Mouse (Mus musculus) liver, adult 2 months (tissue): ENCODE results near the gene Mmp17.

Source experiments
- CTCF ChIP-seq: fragments of 200-500 bp; IDR thresholded peaks from 2 replicates; pipeline ENCODE4 v1.5.1; 2011; ENCODE audit warnings: low read depth, low read length, control low read depth
- POLR2A ChIP-seq: fragments of 200-500 bp; IDR thresholded peaks from 2 replicates; pipeline ENCODE4 v1.6.1; 2011; ENCODE audit warnings: low read length, control low read depth; ENCODE audit not compliant: insufficient read depth; ENCODE audit errors: extremely low read depth

DNA sequence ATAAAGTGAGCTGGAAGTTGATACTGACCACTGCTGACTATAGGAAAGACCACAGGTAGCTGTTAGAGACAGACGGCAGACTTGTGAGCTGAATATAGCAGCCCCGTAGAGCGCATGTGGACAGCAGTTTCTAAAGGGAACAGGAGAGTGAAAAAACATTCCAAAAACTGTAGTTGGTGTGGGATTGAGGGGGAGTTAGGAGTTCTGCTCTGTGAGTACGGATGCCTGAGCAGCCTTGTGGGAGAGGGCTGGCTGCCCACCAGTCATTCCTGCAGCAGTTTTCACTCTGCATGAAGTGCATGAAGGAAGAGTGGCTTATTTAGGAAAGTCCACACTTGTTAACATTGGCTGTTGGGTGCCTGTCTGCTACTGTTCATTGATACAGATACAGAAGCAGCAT, 45.1 kb upstream of the Mmp17 start:
- TF ChIP-seq POLR2A (no peak), CTCF (no peak)
